Mouse (Mus musculus) embryo, embryonic 11 days (tissue): Measurements from ENCODE around the gene Shmt2.
A peak's percentile ranks its signal among the peaks of the same experiment; 100 is the strongest.

Experiments
- DNase-seq: peaks from one replicate; pipeline ENCODE4 v3.0.0-alpha.2; 2015

The Shmt2 gene

DNA sequence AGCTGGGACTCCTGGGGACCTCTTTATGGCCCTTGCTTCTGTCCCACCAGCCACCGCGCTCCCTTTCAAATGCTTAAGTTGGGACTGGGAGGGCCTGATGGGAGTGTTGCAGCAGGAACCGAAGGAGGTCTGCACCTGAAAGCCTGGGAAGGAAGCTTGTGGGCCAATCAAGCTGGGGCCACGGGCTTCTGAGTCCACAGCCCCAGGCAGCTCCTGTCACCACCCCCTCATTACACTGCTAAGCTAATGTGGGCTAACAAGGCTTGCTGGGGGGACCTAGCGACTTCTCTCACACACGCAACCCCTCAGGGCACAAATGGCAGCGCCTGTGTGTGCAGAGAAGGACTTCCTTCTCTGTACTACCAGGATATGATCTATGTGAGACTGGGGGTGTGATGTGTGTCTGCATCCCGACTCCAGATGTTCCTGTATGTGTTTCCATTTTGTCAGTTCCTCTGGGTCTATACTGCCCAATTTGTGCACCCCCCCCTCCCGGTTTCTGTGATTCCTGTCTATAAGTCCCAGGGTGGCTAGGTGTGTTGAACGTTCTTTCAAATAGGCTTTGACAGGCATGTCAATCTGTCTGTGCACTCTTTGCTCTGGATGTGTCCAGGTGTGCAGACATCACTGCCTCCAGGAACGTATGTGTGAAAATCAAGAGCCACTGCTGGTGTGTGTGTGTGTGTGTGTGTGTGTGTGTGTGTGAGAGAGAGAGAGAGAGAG lies 11.2 kb downstream of the Shmt2 start:
- DNase-seq, result peak; percentile 45

DNA sequence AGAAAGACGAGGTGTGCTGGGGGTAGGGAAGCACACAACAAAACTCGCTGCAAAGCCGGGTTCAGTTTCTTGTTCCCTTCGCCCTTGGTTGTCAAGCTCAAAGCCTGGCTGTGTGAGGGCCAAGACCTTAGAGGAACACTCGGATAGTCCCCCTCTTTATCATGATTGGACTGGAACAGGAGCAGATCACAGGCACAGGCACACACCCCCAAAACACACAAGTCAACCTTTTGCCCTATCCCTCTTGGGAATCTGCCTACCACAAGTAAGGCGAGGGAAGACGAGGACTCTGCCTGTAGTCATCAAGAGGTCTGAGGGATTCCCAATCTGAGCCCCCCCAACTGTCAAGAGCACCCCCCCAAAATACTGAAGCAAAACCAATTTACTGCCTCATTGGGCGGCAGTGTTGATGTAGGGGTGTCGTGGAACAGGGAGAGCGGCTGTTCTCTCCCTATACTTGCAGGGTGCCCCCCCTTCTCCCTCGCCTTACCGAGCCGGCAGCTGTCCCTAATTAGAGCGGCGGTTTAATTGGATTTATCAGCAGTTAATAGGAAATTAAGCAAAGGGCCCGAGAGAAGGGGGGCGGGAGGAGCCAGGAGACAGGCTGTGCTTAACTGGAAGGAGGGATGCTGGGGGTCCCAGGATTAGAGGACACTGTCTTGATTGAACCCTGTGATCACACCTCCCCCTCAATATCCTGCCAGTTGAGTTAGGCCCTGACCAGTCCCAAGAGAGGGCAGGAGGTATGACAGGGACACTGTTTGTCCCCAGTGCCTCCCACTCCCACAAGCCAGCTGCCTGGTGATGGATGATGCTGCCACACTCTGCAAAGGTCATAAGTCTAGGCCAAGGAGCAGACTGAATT lies 12.2 kb downstream of the Shmt2 start:
- DNase-seq, result peak; percentile 56

DNA sequence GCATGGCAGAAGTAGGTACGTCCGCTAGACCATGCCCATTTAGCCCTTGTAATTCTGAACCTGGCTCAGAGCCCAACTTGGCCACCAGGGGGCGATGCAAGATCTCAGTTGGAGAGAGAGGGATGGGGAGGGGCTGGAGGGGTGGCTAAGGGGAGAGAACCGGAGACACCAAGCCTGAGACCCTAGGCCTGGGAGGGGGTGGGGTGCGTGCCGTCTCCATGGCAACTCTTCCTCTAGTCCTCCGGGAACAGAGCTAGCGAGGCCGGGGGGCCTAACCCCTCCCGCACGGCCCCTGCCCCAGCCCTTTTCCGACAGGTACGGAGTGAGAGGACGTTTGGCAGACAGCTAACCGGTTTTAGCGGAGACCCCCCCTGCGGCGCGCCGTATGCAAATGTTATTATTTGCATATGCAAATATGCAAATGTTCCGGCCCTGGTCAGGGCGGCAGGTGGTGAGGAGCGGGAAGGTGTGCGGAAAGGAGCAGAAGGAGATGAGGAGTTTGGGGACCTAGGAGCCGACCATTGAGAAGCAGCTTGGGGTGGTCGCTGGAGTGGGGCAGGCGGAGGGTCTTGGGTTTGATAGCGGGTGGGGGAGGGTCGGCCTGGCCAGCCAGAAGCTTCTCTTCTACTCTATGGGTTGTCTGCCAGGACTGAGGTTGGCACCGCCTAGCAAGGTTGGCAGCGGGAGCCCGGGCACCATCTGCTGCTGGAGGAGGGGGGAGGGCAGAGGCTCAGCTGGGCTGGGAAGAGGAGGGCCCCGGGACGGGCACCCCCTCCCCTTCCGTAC lies 13.0 kb downstream of the Shmt2 start:
- peak; percentile 95 for DNase-seq

DNA sequence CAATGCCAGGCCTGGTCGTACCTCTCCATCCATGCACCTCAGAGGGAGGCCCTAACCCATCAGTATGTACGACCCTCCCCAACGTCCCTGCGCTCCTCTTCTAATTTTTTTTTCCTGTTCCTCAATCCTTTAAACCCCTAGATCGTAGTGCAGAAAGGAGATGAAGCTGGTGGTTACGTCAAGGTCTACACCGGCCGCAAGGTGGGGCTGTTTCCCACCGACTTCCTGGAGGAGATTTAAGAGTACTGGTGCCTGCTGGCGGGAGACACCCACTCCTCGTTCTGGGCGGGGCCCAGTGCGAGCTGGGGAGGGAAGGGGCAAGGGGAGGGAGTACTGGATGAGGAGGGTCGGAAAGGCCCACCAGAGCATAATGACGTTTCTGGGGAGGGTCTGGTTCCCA lies 14.0 kb downstream of the Shmt2 start:
- DNase-seq, result peak; percentile 85

DNA sequence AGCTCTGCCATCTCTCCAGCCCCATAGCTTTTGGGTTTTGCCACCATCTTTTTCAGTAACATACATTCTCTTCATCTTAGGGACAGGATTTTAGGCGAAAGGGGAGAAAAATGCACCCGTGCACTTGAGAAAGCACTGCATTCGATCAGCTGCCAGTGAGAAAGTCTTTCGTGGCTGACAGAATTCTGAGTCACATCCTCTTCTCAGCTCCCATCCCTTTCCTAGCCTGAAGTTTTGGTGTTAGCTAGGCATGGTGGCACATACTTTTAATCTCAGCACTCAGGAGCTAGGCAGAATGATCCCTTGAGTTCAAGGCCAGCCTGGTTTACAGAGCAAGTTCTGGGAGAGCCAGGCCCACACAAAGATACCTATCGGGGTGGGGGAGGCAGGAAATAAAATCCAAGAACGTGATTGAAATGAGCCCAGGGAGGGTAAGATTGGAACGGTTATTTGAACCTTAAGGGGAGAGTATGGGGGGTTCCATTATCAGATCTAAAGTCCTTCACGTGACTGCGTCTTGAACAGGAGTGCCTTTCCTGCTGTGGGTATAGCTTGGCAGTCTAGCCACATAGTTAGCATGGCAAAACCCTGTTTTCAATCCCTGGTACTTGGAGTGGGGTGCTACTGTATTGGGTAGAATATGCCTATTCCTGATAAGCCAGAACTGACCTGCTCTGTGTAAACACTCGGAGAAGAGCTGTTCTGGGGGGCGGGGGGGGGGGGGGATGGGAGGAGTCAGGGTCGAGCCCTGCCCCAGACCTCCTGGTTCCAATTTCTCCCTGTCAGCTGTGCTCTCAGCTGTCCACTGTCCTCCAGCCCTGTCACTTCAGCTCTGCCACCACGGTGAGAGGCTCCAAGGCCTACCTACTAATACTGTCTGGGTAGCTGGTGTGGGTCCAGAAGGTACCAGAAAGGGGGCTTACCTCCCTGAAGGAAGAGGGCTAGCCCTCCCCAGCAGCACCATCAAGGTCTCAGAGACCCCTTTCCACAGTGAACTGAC lies 21.1 kb downstream of the Shmt2 start, which contains the start of gene Stac3:
Gene Stac3, plus strand, starts transcription at position 793 of the 1,000 bp plus-strand sequence.
- DNase-seq, result no peak

DNA sequence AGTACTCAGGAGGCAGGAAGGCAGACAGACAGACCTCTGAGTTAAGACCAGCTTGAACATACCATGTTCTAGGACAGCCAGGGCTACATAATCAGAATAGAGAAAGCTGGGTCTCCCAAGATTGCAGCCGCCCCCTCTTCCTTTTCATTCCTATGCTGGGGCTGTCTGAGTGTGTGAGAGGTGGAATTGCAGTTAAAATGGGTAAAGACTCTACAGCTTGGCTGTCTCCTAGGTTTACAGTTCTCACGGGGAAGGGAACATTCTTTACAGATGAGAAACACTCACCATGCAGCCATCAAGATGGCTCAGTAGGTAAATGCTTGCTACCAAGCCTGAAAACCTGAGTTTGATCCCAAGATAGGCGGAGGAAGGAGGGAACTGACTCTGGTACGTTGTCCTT lies 22.2 kb downstream of the Shmt2 start:
- no peak for DNase-seq

DNA sequence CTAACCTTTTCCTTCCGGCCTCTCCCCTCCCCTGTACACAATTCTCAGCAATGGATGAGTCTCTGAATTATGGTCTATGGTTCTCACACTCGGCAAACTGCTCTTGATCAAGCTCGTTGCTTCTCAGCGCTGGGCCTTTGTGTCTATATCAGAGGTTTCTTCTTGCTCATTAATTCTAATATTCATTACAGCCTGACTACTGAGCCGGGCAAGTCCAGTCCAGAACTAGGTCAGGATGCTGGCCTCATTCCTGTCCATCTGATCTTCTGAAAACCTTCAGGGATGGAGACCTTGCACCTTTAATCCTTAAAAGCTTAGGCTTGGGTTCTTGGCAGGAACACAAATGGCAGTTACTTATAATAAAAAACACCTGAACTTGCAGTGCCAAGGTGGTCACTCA lies 22.7 kb downstream of the Shmt2 start:
- no peak for DNase-seq

DNA sequence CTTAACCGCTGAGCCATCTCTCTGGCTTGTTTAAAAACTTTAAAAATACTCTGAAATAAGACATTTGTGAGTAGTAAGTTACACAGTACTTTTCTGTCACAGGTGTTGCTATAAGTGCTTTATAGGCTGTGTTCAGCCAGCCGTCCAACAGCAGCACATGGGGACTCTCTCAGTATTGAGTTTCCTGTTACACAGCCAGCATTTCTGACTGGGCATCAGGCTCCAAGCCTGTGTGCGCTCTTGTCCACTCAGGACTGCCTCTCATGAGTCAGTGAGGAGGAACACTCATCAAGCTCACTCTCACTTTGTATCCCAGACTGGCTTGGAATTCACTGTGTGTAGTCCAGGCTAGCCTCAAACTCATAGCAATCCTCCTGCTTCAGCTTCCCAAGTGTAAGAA lies 26.1 kb downstream of the Shmt2 start:
- DNase-seq, result no peak

DNA sequence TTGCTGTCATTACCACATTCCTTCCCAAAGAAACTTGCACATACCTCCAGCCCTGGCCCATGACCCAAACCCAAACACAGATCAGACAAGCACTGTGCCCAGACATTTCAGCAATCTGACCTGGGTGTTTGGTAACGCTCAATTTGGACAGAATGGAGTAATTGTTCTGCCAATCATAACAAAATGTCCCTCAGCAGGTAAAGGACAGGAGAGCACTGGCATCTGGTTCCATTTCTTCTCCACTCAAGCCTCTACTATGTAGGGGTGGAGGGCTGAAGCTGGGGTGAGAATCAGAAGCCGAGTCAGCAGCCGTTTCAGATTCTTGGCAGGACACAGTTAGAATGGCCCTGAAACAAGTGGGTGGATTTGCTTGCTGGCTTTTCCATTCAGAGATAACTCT lies 30.1 kb downstream of the Shmt2 start:
- DNase-seq, result no peak

DNA sequence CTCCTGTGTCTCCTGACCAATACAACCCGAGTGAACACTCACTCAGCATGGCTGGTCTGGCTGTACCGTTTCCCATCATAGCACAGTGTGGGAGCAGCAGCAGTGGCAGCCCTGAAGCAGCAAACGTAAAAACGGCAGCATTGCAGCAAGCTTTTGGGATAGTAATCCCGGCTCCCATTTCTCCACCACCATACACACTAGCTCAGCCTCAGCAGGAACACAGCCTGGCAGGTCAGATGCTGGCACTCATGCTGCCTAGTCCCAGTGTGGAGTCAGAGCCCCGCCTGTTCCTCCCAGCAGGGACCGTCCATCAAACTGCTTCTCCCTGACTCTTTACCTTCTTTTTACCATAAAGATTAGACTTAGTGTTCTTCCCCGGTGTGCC lies 31.1 kb downstream of the Shmt2 start:
- no peak for DNase-seq

DNA sequence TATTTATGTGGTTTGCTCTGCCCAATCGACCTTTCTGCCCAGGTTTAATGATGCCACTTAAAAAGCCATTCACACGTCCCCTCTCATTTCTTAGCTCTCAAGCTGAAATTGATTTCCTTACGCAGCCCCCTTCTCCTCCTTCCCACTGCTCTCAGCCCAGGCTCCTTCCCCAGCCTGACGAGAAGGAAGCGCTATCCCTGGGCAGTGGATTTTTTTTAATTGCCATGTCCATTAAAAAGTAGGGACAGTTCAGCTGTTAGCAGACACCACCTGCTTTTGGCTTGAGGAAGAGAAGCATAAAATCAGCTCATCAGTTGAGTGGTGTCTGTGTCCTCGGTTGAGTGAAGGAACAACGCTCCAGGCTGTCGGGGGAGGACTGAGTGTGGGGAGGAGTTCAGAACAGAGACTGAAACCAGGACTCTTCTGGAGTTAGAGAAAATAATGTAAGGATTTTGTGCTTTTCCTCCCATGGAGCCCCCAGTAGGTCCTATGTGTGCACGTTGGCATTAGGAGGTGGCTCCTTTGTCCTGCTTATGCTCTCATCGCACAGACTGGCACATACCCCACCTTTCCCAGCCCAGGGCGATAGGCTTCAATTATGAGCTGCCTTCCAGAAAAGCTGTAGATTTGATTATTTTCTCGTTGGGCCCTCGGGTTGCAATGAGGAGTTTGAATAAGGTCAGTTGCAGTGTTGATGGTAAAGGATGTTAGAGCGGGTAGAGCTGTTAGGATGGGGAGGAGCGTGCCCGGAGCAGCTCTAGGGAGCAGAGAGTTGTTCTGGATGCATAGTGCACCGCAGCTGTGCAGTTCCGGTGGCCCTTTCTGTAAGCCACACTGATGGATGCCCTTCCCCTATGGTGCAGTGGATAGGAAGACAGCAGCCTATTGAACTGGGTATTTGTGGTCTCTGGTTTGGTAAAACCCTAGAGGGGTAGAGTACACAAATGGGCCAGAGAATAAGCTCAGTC lies 31.8 kb downstream of the Shmt2 start:
- no peak for DNase-seq

DNA sequence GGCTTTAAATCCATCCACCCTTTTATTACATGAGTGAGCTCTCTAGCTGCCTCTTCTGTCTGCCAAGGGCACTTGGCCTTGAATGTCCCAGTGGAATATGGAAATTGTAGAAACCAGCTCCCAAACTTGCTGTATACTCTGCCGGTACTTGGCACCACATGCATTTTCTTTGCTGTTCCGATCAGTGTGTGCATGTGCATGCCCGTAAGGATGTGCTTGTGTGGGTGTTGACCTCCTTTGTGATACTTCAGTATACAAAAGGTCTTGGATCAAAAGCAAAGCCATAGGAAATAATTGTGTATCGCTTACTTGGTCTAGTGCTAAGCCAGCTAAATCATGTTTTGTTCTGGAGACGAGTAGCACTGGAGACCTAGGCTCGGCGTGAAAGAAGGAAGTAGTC lies 33.4 kb downstream of the Shmt2 start:
- DNase-seq, result no peak

DNA sequence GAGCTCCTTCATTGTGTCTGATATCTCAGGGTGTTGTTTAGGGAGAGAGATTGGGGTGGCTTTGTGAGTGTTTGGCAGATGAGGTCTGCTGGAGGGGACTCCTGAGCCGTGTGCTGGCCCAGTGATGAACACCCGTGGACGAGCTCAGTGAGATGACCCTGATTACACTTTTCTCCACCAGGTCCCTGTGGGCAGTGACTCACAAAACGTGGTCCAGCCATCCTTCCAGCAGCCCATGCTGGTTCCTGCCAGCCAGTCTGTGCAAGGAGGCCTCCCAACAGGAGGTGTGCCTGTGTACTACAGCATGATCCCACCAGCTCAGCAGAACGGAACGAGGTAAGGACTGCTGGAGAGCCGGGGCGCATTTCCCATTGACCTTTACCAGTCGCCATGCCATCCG lies 37.0 kb downstream of the Shmt2 start:
- DNase-seq, result no peak

DNA sequence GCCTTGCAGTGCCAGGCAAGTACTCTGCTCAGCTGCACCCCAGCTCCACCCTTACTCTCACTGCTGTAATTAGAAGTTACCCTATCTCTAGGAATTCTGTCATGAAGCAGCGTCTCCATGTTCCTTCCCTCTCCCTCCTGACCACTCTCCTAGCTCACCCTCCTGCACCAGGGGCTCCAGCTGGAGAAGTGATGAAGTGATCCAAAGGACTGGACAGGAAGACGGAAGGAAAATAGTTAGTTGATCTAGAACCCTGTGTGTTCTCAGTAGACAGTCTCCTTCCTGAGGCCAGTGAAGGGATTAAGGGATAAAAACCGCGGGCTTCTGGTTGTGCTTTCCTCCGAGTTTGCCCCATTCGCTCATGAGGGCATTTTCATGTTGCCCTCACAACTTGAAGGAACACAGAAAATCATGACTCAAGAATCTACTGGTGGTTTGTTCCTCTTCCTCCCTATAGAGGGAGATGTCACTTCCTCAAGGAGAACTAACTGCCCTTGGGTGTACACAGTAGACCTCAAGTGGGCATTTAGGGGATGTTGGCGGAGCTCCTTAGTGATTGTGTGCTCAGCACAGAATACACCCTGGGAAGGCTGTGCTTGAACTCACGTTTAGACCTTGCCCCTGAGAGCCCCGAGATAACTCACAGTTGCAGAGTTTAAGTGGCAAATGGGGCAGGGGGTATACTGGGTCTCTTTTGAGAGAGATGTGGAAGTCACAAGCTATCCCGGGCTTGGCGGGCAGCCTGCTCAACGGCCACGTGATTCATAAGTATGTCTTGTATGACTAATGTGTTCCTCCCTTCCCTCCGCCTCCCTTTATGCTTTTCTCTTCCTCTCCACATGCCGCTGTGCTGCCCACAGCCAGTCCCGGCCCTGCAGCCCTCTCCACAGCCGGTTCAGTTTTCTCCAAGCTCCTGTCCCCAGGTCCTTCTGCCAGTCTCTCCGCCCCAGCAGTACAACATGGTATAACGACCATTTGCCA lies 41.1 kb downstream of the Shmt2 start:
- no peak for DNase-seq

DNA sequence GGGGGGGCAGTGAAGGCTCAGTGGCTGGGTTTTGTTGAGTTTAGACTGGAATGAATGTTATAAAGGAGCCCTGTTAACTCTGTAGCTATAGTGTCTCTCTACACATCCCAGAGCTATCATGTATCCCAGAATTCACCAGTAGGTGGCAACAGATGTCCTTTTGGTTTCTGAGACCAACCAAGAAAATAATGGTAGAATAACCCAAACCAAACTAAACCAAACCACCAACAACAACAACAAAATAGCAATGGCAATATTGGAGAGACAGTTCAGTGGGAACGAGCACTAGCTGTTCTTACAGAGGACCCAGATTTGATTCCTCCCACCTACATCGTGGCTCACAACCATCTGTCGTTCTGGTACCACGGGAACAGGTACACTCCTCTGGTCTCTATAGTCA lies 43.1 kb downstream of the Shmt2 start:
- peak; percentile 41 for DNase-seq

DNA sequence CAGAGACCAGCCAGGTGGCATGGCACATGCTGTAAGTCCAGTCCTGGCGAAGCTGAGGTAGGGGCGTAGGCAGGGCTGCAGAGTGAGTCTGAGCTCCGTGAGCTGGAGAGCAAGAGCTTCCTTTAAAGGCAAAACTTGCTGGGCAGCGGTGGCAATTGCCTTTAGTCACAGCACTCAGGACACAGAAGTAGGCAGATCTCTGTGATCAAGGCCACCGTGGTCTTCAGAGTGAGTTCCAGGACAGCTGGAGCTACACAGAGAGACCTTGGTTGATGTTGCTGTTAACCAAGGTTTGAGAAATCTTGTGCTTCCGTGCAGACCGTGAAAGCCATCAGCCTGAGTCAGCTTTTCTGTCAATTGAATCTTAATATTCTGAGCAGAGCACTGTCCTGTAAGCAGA lies 44.9 kb downstream of the Shmt2 start:
- no peak for DNase-seq

DNA sequence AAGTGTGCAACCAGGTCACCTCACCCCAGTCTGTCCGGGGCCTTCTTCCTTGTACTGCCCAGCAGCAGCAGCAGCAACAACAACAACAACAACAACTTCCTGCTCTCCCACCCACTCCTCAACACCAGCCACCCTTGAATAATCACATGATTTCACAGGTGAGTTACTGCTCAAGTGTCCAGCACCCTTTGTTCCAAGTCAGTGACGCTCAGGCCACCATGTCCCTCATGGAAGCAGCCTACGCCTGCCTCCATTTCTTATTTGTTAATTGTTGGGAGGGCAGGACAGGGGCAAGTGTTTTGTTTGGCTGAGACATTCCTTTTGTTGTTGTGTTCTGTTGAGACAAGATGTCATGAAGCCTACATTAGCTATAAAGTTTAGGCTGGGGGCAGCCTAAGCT lies 45.7 kb downstream of the Shmt2 start:
- DNase-seq, result no peak

DNA sequence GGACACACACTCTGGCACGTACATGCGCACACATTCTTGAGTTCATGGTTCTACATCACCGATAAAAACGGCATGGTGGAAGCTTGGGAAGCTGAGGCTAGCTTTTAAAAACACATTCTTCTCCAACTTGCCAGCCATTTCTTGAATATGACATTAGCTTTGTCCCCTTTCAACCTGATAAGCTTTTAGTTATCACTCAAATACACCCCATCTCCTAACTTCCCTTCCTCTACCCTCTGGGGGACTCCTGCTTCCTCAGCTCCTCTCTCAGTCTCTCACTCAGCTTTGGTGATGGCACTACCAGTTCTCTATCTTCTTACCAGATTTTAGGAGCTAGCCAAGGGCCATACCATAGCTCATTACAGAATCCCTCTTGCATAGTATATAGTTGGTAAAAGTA lies 47.1 kb downstream of the Shmt2 start:
- no peak for DNase-seq

DNA sequence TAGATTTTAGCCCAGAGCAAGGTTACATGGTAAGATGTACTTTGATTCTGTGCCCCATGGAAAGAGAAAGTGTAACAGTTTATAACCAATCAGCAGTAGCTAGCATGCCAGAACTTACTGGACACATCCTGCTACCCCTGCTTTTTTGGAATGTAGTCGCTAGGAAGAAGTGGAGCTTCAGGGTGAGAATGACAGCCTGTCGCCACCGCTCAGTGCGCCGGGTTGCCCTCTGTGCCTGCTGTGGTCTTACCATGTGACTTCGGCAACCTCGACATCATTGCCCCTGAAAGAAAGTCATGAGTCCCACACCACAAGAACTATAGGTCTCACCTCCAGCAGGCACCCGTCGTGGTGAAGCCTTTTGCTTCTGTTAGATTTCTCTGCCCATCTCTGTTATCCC lies 49.5 kb downstream of the Shmt2 start:
- no peak for DNase-seq
